Mouse (Mus musculus) liver, adult (tissue): Measurements from ENCODE around the gene 2610008E11Rik.

Experiments
- GATA4 ChIP-seq: IDR thresholded peaks from 2 replicates; pipeline ENCODE4 v1.6.1; 2014; ENCODE audit warnings: mild to moderate bottlenecking, low read length; ENCODE audit not compliant: insufficient replicate concordance

Gene 2610008E11Rik

DNA sequence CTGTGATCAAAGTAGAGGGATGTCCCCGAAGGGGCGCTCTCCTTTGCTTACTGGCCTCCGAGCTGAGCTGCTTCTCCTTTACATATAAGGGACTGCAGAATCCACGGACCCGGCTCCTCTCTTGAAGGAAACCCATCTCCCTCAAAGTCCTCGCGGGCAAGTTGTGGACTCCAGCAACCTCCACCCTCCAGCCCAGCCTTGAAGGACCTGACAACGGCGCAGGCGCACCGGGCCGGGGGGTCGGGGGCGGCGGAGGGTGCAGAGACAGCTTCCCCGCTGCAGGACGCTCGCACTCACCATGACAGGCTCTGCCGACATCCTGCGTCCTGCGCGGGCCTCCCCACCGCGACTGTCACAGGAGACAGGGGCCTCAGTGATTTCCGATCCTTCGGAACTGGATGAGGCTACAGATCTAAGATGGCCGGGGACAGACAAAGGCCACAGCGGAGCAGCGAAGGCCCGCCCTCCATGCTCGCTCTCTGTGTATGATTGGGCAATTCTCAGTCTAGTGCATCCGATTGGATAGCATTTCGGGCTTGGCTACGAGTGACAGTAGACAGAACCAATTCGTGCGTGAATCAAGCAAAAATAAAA lies at the start of gene 2610008E11Rik:
2610008E11Rik (minus strand) TSS at position 440 of the 594 bp plus-strand sequence.
- TF ChIP-seq GATA4: no peak

DNA sequence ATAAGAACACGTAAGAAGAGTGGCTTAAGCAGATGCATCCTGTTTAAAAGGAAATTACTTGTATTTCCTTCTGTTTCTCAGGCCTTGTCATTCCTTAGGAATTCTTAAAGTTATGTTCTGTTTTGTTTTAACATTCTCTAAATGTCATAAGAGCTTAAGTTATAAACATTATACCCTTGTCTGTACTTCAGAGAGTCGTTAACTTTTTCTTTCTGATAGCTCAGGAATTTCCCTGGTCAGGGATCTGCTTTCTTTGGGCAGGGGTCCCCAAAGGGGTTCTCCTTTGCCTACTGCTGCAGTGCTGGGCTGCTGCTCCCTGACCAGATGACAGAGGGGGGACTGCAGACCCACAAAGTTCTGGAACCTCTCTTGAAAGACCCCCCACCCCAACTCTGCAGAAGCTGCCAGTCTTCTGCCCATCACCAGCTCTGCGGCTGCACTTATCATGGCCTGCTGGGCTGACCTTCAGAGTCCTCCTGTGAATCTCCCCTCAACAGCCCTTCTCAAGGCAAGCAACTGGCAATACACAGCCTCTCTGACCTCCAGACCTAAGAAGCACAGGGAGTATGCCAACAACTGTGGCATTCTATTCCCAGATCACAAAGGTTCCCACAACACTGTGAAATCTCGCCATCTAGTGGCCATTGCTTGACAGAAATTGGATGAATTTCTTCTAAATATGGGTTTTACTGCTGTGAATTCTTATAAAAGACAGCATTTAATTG lies 18.9 kb upstream of the 2610008E11Rik start:
- TF ChIP-seq GATA4: no peak

- no peak for TF ChIP-seq GATA4
These were observed 17.7 kb upstream of the 2610008E11Rik start for GRCm38 (mm10) chr10:79115085-79115484.

DNA sequence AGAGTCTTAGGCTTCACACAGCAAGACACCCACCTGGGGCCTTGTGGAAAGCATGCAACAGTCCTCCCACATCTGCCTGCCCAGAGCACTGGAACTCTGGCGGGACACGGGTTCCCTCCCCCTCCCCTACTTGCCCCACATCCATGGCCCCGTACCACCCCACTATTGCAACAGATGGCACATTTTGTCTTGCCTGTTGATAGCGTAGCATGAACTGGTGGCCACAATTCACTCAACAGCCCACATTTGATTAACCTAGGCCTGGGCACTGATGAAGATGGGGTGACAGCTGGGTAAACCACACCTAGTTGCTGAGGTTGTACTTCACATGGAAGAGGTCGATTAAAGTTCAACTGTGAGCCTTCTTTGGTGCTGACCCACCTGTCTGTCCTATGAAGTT lies 13.1 kb upstream of the 2610008E11Rik start:
- TF ChIP-seq GATA4: no peak

- TF ChIP-seq GATA4: no peak
These were observed 11.8 kb upstream of the 2610008E11Rik start for GRCm38 (mm10) chr10:79109156-79109555.

DNA sequence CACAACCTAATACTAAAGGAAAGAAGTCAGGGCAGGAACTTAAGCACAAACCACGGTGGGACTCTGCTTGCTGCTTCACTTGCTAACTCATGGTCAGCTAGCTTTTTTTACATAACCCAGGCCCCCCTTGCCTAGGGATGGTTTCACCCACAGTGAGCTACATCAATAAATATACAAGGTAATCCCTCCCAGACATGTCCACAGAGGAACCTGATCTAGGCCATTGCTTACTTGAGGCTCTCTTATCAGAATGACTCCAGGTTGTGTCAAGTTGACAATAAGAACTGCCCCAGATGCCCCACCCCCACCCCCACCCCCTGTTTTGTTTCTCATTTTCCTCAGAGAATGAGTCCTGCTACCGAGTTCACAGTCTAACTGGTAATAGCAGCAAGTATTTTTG lies 10.1 kb upstream of the 2610008E11Rik start:
- TF ChIP-seq GATA4: no peak

- TF ChIP-seq GATA4: no peak
These were observed 9.2 kb upstream of the 2610008E11Rik start for GRCm38 (mm10) chr10:79106325-79107282.

GRCm38 (mm10) chr10:79096706-79097105 lies 694 bp downstream of the 2610008E11Rik start:
- no peak for TF ChIP-seq GATA4

GRCm38 (mm10) chr10:79091731-79092130 lies 5.7 kb downstream of the 2610008E11Rik start:
- TF ChIP-seq GATA4: no peak

DNA sequence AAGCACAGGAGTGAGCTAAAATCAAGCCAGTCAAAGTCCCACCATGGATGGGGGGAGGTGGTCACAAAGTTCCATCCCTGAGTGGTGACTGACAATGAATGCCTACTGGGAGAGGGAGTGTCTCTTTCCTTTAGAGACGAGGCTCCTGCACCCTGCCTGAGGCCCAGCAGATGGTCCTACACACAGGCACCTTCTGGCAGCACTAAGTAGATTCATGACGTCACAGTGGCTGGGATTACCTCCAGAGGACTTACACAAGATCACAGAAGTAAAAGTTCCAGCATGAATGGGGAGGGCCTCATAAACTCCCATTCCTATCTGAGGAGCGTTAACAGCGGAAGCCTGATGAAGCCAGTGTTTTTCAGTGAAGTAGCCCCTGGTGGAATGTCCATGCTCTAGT lies 8.4 kb downstream of the 2610008E11Rik start:
- TF ChIP-seq GATA4: no peak

DNA sequence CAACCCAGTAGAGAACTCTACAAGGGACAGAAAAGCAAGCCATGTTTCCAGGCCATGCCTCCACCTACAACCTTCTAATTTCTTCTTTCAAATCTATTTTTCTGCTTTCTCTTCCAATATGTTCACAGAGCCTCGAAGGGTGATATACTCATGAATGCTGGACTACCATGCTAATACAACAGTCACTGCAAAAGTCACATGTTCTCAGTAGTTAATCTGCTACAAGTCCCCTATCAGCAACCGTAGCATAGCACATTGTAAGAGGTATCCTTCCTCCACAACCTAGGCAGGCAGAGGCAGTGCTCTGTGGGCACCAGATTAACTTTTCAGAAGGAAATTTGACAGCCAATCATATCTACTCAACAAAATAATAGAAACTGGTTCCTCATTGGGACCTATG lies 10.8 kb downstream of the 2610008E11Rik start:
- no peak for TF ChIP-seq GATA4

DNA sequence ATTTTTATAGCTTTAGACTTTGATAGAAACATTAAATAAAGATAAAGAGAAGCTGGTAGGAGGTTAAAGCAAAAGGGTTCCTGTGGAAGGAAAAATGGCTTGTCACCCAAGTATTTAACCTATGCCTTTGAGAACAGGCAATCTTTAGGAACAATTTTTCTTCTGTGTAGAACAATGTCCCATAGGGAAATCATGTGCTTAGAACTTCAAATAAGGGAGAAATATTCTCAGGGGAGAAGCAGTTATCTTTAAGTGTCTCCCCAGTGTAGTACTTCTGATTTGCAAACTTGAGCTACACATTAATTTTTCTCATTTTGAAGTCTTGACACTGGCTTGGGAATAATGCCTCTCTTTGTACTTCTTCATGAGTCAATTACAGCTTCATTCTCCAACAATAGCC lies 69.0 kb downstream of the 2610008E11Rik start, which contains the start of gene Olfr57:
Olfr57 (plus strand) TSS at position 301 of the 400 bp plus-strand sequence.
- TF ChIP-seq GATA4: no peak
